Mouse (Mus musculus): ENCODE measurements at regions not wholly inside any gene's neighbourhood (a gene's known extent, or its start where the extent isn't known, plus 50 kb on each side); places are given as distances from the start of the nearest gene placed in this dataset.

- no peaks in the 10 kb centered on the region for H3K4me1 ChIP-seq (ENCODE audit: control insufficient read depth, insufficient read depth, low read length)
- H3K36me3 ChIP-seq (replicated peaks; ENCODE audit: control insufficient read depth, insufficient read depth, low read depth, low read length): no peaks in the 10 kb centered on the region
- peak; percentile 1 for DNase-seq (ENCODE audit: low spot score)
- H3K4me2 ChIP-seq (ENCODE audit: low read depth, low read length): no peak overlapping the region
- H3K9ac ChIP-seq (replicated peaks; ENCODE audit: low read length): no peak overlapping the region
- H3K27ac ChIP-seq (replicated peaks; ENCODE audit: low read depth, low read length): no peak overlapping the region
- no peaks in the 10 kb centered on the region for H3K9me3 ChIP-seq (replicated peaks; ENCODE audit: control insufficient read depth, low read length)
- WGBS: 24% methylated on average over 8 of the region's 8 CpGs
- no peak overlapping the region for H3K4me3 ChIP-seq (ENCODE audit: low read depth, low read length)
- no peak for ATAC-seq (replicated peaks; ENCODE audit: insufficient number of reproducible peaks, low FRiP score, low TSS enrichment, low read depth)
- H3K27me3 ChIP-seq (ENCODE audit: control insufficient read depth, insufficient read depth, low read length): no peaks in the 10 kb centered on the region
These were observed 177.8 kb downstream of the Insig2 start for GRCm38 (mm10) chr1:121154616-121155015.

GRCm38 (mm10) chr1:121168651-121169050, 163.7 kb downstream of the Insig2 start:
- Histone ChIP-seq H3K4me3 (ENCODE audit: low read depth, low read length) (no peak overlapping the region), H3K4me2 (ENCODE audit: low read depth, low read length) (no peak overlapping the region), H3K27me3 (ENCODE audit: control insufficient read depth, insufficient read depth, low read length) (no peaks in the 10 kb centered on the region), H3K36me3 (replicated peaks; ENCODE audit: control insufficient read depth, insufficient read depth, low read depth, low read length) (no peaks in the 10 kb centered on the region), H3K27ac (replicated peaks; ENCODE audit: low read depth, low read length) (no peak overlapping the region), H3K4me1 (ENCODE audit: control insufficient read depth, insufficient read depth, low read length) (no peaks in the 10 kb centered on the region), H3K9ac (replicated peaks; ENCODE audit: low read length) (no peak overlapping the region), H3K9me3 (replicated peaks; ENCODE audit: control insufficient read depth, low read length) (no peaks in the 10 kb centered on the region)
- no peak for ATAC-seq (replicated peaks; ENCODE audit: insufficient number of reproducible peaks, low FRiP score, low TSS enrichment, low read depth)
- no peak for DNase-seq (ENCODE audit: low spot score)
- WGBS: 27% methylated on average over 3 of the region's 3 CpGs

- no peak for DNase-seq (ENCODE audit: low spot score)
- H3K9ac ChIP-seq (replicated peaks; ENCODE audit: low read length): no peak overlapping the region
- 4% methylated on average over 3 of the region's 3 CpGs for WGBS
- H3K27me3 ChIP-seq (ENCODE audit: control insufficient read depth, insufficient read depth, low read length): peaks cover 19% of the 10 kb centered on the region
- no peak for ATAC-seq (replicated peaks; ENCODE audit: insufficient number of reproducible peaks, low FRiP score, low TSS enrichment, low read depth)
- H3K9me3 ChIP-seq (replicated peaks; ENCODE audit: control insufficient read depth, low read length): no peaks in the 10 kb centered on the region
- H3K4me2 ChIP-seq (ENCODE audit: low read depth, low read length): no peak overlapping the region
- no peaks in the 10 kb centered on the region for H3K36me3 ChIP-seq (replicated peaks; ENCODE audit: control insufficient read depth, insufficient read depth, low read depth, low read length)
- H3K4me1 ChIP-seq (ENCODE audit: control insufficient read depth, insufficient read depth, low read length): no peaks in the 10 kb centered on the region
- H3K4me3 ChIP-seq (ENCODE audit: low read depth, low read length): no peak overlapping the region
- H3K27ac ChIP-seq (replicated peaks; ENCODE audit: low read depth, low read length): no peak overlapping the region
These were observed 155.8 kb downstream of the Insig2 start for GRCm38 (mm10) chr1:121176541-121176940.

GRCm38 (mm10) chr1:121177136-121177907, 155.1 kb downstream of the Insig2 start:
- Histone ChIP-seq H3K4me3 (ENCODE audit: low read depth, low read length) (no peak overlapping the region), H3K9ac (replicated peaks; ENCODE audit: low read length) (no peak overlapping the region), H3K9me3 (replicated peaks; ENCODE audit: control insufficient read depth, low read length) (no peaks in the 10 kb centered on the region), H3K27ac (replicated peaks; ENCODE audit: low read depth, low read length) (no peak overlapping the region), H3K27me3 (ENCODE audit: control insufficient read depth, insufficient read depth, low read length) (peaks cover 19% of the 10 kb centered on the region), H3K4me1 (ENCODE audit: control insufficient read depth, insufficient read depth, low read length) (no peaks in the 10 kb centered on the region), H3K4me2 (ENCODE audit: low read depth, low read length) (peak overlapping the region; percentile 27), H3K36me3 (replicated peaks; ENCODE audit: control insufficient read depth, insufficient read depth, low read depth, low read length) (no peaks in the 10 kb centered on the region)
- ATAC-seq (replicated peaks; ENCODE audit: insufficient number of reproducible peaks, low FRiP score, low TSS enrichment, low read depth): 0 out of 2 replicates have a peak, but pooled peaks have one; percentile 24
- DNase-seq (ENCODE audit: low spot score): peak; percentile 12
- under 1% methylated on average over 22 of the region's 22 CpGs for WGBS

- 0 out of 2 replicates have a peak overlapping the region, but pooled peaks have one; percentile 8 for H3K4me3 ChIP-seq (ENCODE audit: low read depth, low read length)
- H3K36me3 ChIP-seq (replicated peaks; ENCODE audit: control insufficient read depth, insufficient read depth, low read depth, low read length): no peaks in the 10 kb centered on the region
- peaks cover 19% of the 10 kb centered on the region for H3K27me3 ChIP-seq (ENCODE audit: control insufficient read depth, insufficient read depth, low read length)
- ATAC-seq (replicated peaks; ENCODE audit: insufficient number of reproducible peaks, low FRiP score, low TSS enrichment, low read depth) (no peak), DNase-seq (ENCODE audit: low spot score) (peak; percentile 30)
- H3K4me1 ChIP-seq (ENCODE audit: control insufficient read depth, insufficient read depth, low read length): no peaks in the 10 kb centered on the region
- 0% methylated on average over 31 of the region's 31 CpGs for WGBS
- H3K4me2 ChIP-seq (ENCODE audit: low read depth, low read length): peak overlapping the region; percentile 27
- H3K9me3 ChIP-seq (replicated peaks; ENCODE audit: control insufficient read depth, low read length): no peaks in the 10 kb centered on the region
- no peak overlapping the region for H3K27ac ChIP-seq (replicated peaks; ENCODE audit: low read depth, low read length)
- peak overlapping the region; percentile 22; the same call in 1 of the 2 replicates for H3K9ac ChIP-seq (replicated peaks; ENCODE audit: low read length)
These were observed 154.5 kb downstream of the Insig2 start for GRCm38 (mm10) chr1:121177908-121178311.

GRCm38 (mm10) chr1:121178611-121179245, 153.7 kb downstream of the Insig2 start:
- ATAC-seq (replicated peaks; ENCODE audit: insufficient number of reproducible peaks, low FRiP score, low TSS enrichment, low read depth): no peak
- H3K4me2 ChIP-seq (ENCODE audit: low read depth, low read length): no peak overlapping the region

GRCm38 (mm10) chr1:121180273-121181030, 151.9 kb downstream of the Insig2 start:
- Histone ChIP-seq H3K9me3 (replicated peaks; ENCODE audit: control insufficient read depth, low read length) (no peaks in the 10 kb centered on the region), H3K36me3 (replicated peaks; ENCODE audit: control insufficient read depth, insufficient read depth, low read depth, low read length) (no peaks in the 10 kb centered on the region), H3K27me3 (ENCODE audit: control insufficient read depth, insufficient read depth, low read length) (peaks cover 16% of the 10 kb centered on the region), H3K4me2 (ENCODE audit: low read depth, low read length) (no peak overlapping the region; the same call in 1 of the 2 replicates), H3K9ac (replicated peaks; ENCODE audit: low read length) (no peak overlapping the region), H3K27ac (replicated peaks; ENCODE audit: low read depth, low read length) (no peak overlapping the region), H3K4me3 (ENCODE audit: low read depth, low read length) (no peak overlapping the region), H3K4me1 (ENCODE audit: control insufficient read depth, insufficient read depth, low read length) (no peaks in the 10 kb centered on the region)
- ATAC-seq (replicated peaks; ENCODE audit: insufficient number of reproducible peaks, low FRiP score, low TSS enrichment, low read depth): no peak
- DNase-seq (ENCODE audit: low spot score): peak; percentile 92
- WGBS: 22% methylated on average over 20 of the region's 20 CpGs

More at GRCm38 (mm10) chr1:121178611-121179245, 153.7 kb downstream of the Insig2 start:
- DNase-seq (ENCODE audit: low spot score): peak; percentile 47
- H3K4me3 ChIP-seq (ENCODE audit: low read depth, low read length): no peak overlapping the region
- H3K27me3 ChIP-seq (ENCODE audit: control insufficient read depth, insufficient read depth, low read length): peaks cover 19% of the 10 kb centered on the region
- under 1% methylated on average over 17 of the region's 17 CpGs for WGBS
- H3K4me1 ChIP-seq (ENCODE audit: control insufficient read depth, insufficient read depth, low read length): no peaks in the 10 kb centered on the region
- H3K36me3 ChIP-seq (replicated peaks; ENCODE audit: control insufficient read depth, insufficient read depth, low read depth, low read length): no peaks in the 10 kb centered on the region
- no peaks in the 10 kb centered on the region for H3K9me3 ChIP-seq (replicated peaks; ENCODE audit: control insufficient read depth, low read length)
- no peak overlapping the region for H3K27ac ChIP-seq (replicated peaks; ENCODE audit: low read depth, low read length)
- no peak overlapping the region for H3K9ac ChIP-seq (replicated peaks; ENCODE audit: low read length)
